Mouse (Mus musculus): ENCODE results near the gene Pde6b. TPM values are rescaled to one million over a fixed set of nuclear protein-coding genes. Genes with fewer than 3 reads are reported as not detected.
A peak's percentile ranks its signal among the peaks of the same experiment; 100 is the strongest.

The Pde6b gene
- polyA plus RNA-seq (2011; ENCODE audit: insufficient read depth, insufficient read length, low read depth, missing spikeins): not detected in 2 replicates

- Histone ChIP-seq H3K27me3 (ENCODE audit: control insufficient read depth, insufficient read depth, low read length, poor library complexity, severe bottlenecking) (no peaks in the 10 kb centered on the region), H3K9me3 (replicated peaks; ENCODE audit: control insufficient read depth, insufficient read depth, low read length, poor library complexity, severe bottlenecking) (no peaks in the 10 kb centered on the region), H3K9ac (ENCODE audit: low read depth, poor library complexity, severe bottlenecking) (no peak within 1 kb of the TSS), H3K27ac (ENCODE audit: insufficient read depth, low read length) (no peak within 1 kb of the TSS), H3K36me3 (ENCODE audit: control insufficient read depth, insufficient read depth, low read length, poor library complexity, severe bottlenecking) (no peaks in the 10 kb centered on the region), H3K4me1 (ENCODE audit: control insufficient read depth, insufficient read depth, low read length) (no peaks in the 10 kb centered on the region), H3K4me3 (ENCODE audit: low read depth, low read length) (peak within 1 kb of the TSS; percentile 16; the same call in 1 of the 2 replicates)
- TF ChIP-seq POLR2A (IDR thresholded peaks at IDR 0.05; ENCODE audit: insufficient read depth, low read length): no peak
- no peak for TF ChIP-seq CTCF (IDR thresholded peaks at IDR 0.05; ENCODE audit: low read depth, low read length)
- TF ChIP-seq EP300 (IDR thresholded peaks at IDR 0.05; ENCODE audit: insufficient read depth, low read depth, low read length): no peak
Measured at GRCm38 (mm10) chr5:108388201-108388600, at the start of gene Pde6b. TSS of gene Pde6b (plus strand) at chr5:108388391.

- H3K27ac ChIP-seq (ENCODE audit: insufficient read depth, low read length): no peak overlapping the region
- H3K4me3 ChIP-seq (ENCODE audit: low read depth, low read length): no peak overlapping the region
- no peak overlapping the region for H3K9ac ChIP-seq (ENCODE audit: low read depth, poor library complexity, severe bottlenecking)
- H3K27me3 ChIP-seq (ENCODE audit: control insufficient read depth, insufficient read depth, low read length, poor library complexity, severe bottlenecking): no peaks in the 10 kb centered on the region
- H3K9me3 ChIP-seq (replicated peaks; ENCODE audit: control insufficient read depth, insufficient read depth, low read length, poor library complexity, severe bottlenecking): no peaks in the 10 kb centered on the region
- H3K4me1 ChIP-seq (ENCODE audit: control insufficient read depth, insufficient read depth, low read length): no peaks in the 10 kb centered on the region
- H3K36me3 ChIP-seq (ENCODE audit: control insufficient read depth, insufficient read depth, low read length, poor library complexity, severe bottlenecking): peaks cover 4% of the 10 kb centered on the region
- TF ChIP-seq CTCF (IDR thresholded peaks at IDR 0.05; ENCODE audit: low read depth, low read length): no peak
- TF ChIP-seq EP300 (IDR thresholded peaks at IDR 0.05; ENCODE audit: insufficient read depth, low read depth, low read length): no peak
- TF ChIP-seq POLR2A (IDR thresholded peaks at IDR 0.05; ENCODE audit: insufficient read depth, low read length): no peak
Measured at GRCm38 (mm10) chr5:108343680-108344170, 44.5 kb upstream of the Pde6b start.

- TF ChIP-seq EP300 (IDR thresholded peaks at IDR 0.05; ENCODE audit: insufficient read depth, low read depth, low read length) (no peak), POLR2A (IDR thresholded peaks at IDR 0.05; ENCODE audit: insufficient read depth, low read length) (no peak), CTCF (IDR thresholded peaks at IDR 0.05; ENCODE audit: low read depth, low read length) (no peak)
- Histone ChIP-seq H3K27me3 (ENCODE audit: control insufficient read depth, insufficient read depth, low read length, poor library complexity, severe bottlenecking) (no peaks in the 10 kb centered on the region), H3K27ac (ENCODE audit: insufficient read depth, low read length) (no peak overlapping the region), H3K9ac (ENCODE audit: low read depth, poor library complexity, severe bottlenecking) (no peak overlapping the region), H3K9me3 (replicated peaks; ENCODE audit: control insufficient read depth, insufficient read depth, low read length, poor library complexity, severe bottlenecking) (no peaks in the 10 kb centered on the region), H3K4me3 (ENCODE audit: low read depth, low read length) (no peak overlapping the region), H3K36me3 (ENCODE audit: control insufficient read depth, insufficient read depth, low read length, poor library complexity, severe bottlenecking) (peaks cover 4% of the 10 kb centered on the region), H3K4me1 (ENCODE audit: control insufficient read depth, insufficient read depth, low read length) (no peaks in the 10 kb centered on the region)
Measured at GRCm38 (mm10) chr5:108345313-108346071, 42.7 kb upstream of the Pde6b start.

- Histone ChIP-seq H3K9ac (ENCODE audit: low read depth, poor library complexity, severe bottlenecking) (no peak overlapping the region), H3K9me3 (replicated peaks; ENCODE audit: control insufficient read depth, insufficient read depth, low read length, poor library complexity, severe bottlenecking) (no peaks in the 10 kb centered on the region), H3K4me1 (ENCODE audit: control insufficient read depth, insufficient read depth, low read length) (no peaks in the 10 kb centered on the region), H3K36me3 (ENCODE audit: control insufficient read depth, insufficient read depth, low read length, poor library complexity, severe bottlenecking) (peaks cover 4% of the 10 kb centered on the region), H3K27ac (ENCODE audit: insufficient read depth, low read length) (no peak overlapping the region), H3K27me3 (ENCODE audit: control insufficient read depth, insufficient read depth, low read length, poor library complexity, severe bottlenecking) (no peaks in the 10 kb centered on the region), H3K4me3 (ENCODE audit: low read depth, low read length) (no peak overlapping the region)
- TF ChIP-seq POLR2A (IDR thresholded peaks at IDR 0.05; ENCODE audit: insufficient read depth, low read length): no peak
- no peak for TF ChIP-seq EP300 (IDR thresholded peaks at IDR 0.05; ENCODE audit: insufficient read depth, low read depth, low read length)
- TF ChIP-seq CTCF (IDR thresholded peaks at IDR 0.05; ENCODE audit: low read depth, low read length): no peak
Measured at GRCm38 (mm10) chr5:108347843-108348242, 40.3 kb upstream of the Pde6b start.

GRCm38 (mm10) chr5:108349511-108350148 lies 38.6 kb upstream of the Pde6b start:
- no peaks in the 10 kb centered on the region for H3K4me1 ChIP-seq (ENCODE audit: control insufficient read depth, insufficient read depth, low read length)
- no peak overlapping the region for H3K9ac ChIP-seq (ENCODE audit: low read depth, poor library complexity, severe bottlenecking)
- H3K4me3 ChIP-seq (ENCODE audit: low read depth, low read length): no peak overlapping the region
- H3K36me3 ChIP-seq (ENCODE audit: control insufficient read depth, insufficient read depth, low read length, poor library complexity, severe bottlenecking): no peaks in the 10 kb centered on the region
- no peak for TF ChIP-seq POLR2A (IDR thresholded peaks at IDR 0.05; ENCODE audit: insufficient read depth, low read length)
- TF ChIP-seq CTCF (IDR thresholded peaks at IDR 0.05; ENCODE audit: low read depth, low read length): no peak
- TF ChIP-seq EP300 (IDR thresholded peaks at IDR 0.05; ENCODE audit: insufficient read depth, low read depth, low read length): no peak
- no peaks in the 10 kb centered on the region for H3K27me3 ChIP-seq (ENCODE audit: control insufficient read depth, insufficient read depth, low read length, poor library complexity, severe bottlenecking)
- no peaks in the 10 kb centered on the region for H3K9me3 ChIP-seq (replicated peaks; ENCODE audit: control insufficient read depth, insufficient read depth, low read length, poor library complexity, severe bottlenecking)
- H3K27ac ChIP-seq (ENCODE audit: insufficient read depth, low read length): no peak overlapping the region

- TF ChIP-seq POLR2A (IDR thresholded peaks at IDR 0.05; ENCODE audit: insufficient read depth, low read length) (no peak), CTCF (IDR thresholded peaks at IDR 0.05; ENCODE audit: low read depth, low read length) (no peak), EP300 (IDR thresholded peaks at IDR 0.05; ENCODE audit: insufficient read depth, low read depth, low read length) (no peak)
- Histone ChIP-seq H3K4me1 (ENCODE audit: control insufficient read depth, insufficient read depth, low read length) (no peaks in the 10 kb centered on the region), H3K4me3 (ENCODE audit: low read depth, low read length) (no peak overlapping the region), H3K36me3 (ENCODE audit: control insufficient read depth, insufficient read depth, low read length, poor library complexity, severe bottlenecking) (no peaks in the 10 kb centered on the region), H3K9ac (ENCODE audit: low read depth, poor library complexity, severe bottlenecking) (no peak overlapping the region), H3K27me3 (ENCODE audit: control insufficient read depth, insufficient read depth, low read length, poor library complexity, severe bottlenecking) (no peaks in the 10 kb centered on the region), H3K9me3 (replicated peaks; ENCODE audit: control insufficient read depth, insufficient read depth, low read length, poor library complexity, severe bottlenecking) (no peaks in the 10 kb centered on the region), H3K27ac (ENCODE audit: insufficient read depth, low read length) (no peak overlapping the region)
Measured at GRCm38 (mm10) chr5:108354056-108354455, 34.1 kb upstream of the Pde6b start.

Data from ES-Bruce4 (cell line).